Mouse (Mus musculus) liver, postnatal 0 days (tissue): ENCODE measurements around the gene Scp2. TPM values are rescaled to one million over a fixed set of nuclear protein-coding genes. Genes with fewer than 3 reads are reported as not detected.
"Not testable (repeated sequence)": the region's sequence is repeated elsewhere in the genome, so short reads cannot be mapped to it uniquely, and the experiment has no call there.

Experiments used
- ATAC-seq: fragments of 200-750 bp; cut with Nextera tagmentation; 2 replicates; pipeline ENCODE4 v1.8.0; 2017; ENCODE audit warnings: mild to moderate bottlenecking, moderate library complexity
- DNase-seq: peaks from one replicate; pipeline ENCODE4 v3.0.0-alpha.2; 2016
- H3K27ac ChIP-seq: fragments of 300-500 bp; sonication (generic); 2 replicates; pipeline ENCODE4 v1.5.1; 2014; ENCODE audit warnings: antibody characterized with exemption, moderate library complexity, mild to moderate bottlenecking, low read depth
- H3K27me3 ChIP-seq: fragments of 300-500 bp; sonication (generic); 2 replicates; pipeline ENCODE4 v1.6.1; 2014; ENCODE audit warnings: low read length, control low read depth, mixed read lengths; ENCODE audit not compliant: insufficient read depth
- H3K36me3 ChIP-seq: fragments of 300-500 bp; sonication (generic); replicated peaks from 2 replicates; pipeline ENCODE4 v1.6.1; 2014; ENCODE audit warnings: mild to moderate bottlenecking, control low read depth, low read length, moderate library complexity, mixed read lengths; ENCODE audit not compliant: insufficient read depth
- H3K4me1 ChIP-seq: fragments of 300-500 bp; sonication (generic); 2 replicates; pipeline ENCODE4 v1.6.1; 2014; ENCODE audit warnings: antibody characterized with exemption, mild to moderate bottlenecking, control low read depth; ENCODE audit not compliant: insufficient read depth
- H3K4me2 ChIP-seq: fragments of 300-500 bp; sonication (generic); 2 replicates; pipeline ENCODE4 v1.6.1; 2014; ENCODE audit warnings: low read depth, mild to moderate bottlenecking, low read length, moderate library complexity, mixed read lengths
- H3K4me3 ChIP-seq: fragments of 300-500 bp; sonication (generic); 2 replicates; pipeline ENCODE4 v1.5.1; 2014; ENCODE audit warnings: low read depth, low read length
- H3K9ac ChIP-seq: fragments of 300-500 bp; sonication (generic); replicated peaks from 2 replicates; pipeline ENCODE4 v1.6.1; 2014; ENCODE audit warnings: mild to moderate bottlenecking, moderate library complexity
- H3K9me3 ChIP-seq: fragments of 300-500 bp; sonication (generic); 2 replicates; pipeline ENCODE4 v1.6.1; 2016; ENCODE audit warnings: mild to moderate bottlenecking, control low read depth, low read length, mixed read lengths
- CTCF ChIP-seq: sonication (generic); IDR thresholded peaks from 2 replicates; pipeline ENCODE4 v1.5.1; 2016; ENCODE audit warnings: antibody characterized with exemption, low read depth
- EP300 ChIP-seq: IDR thresholded peaks from 2 replicates; pipeline ENCODE4 v1.6.1; 2016; ENCODE audit warnings: antibody characterized with exemption, low read depth, mild to moderate bottlenecking
- WGBS: fragments of 180-500 bp; shearing (Covaris S2); extraction: QIAGEN DNeasy Blood & Tissue Kit; methylation state at CpG from one replicate; pipeline ENCODE4 v1.1.7; 2014; ENCODE audit not compliant: insufficient replicate concordance; 5-methylcytosine and 5-hydroxymethylcytosine counted together
- polyA plus RNA-seq: library from polyadenylated mRNA; unstranded; fragments of >200 nt; fragmentation: Nextera tagmentation; extraction: Ambion mirVana; gene quantifications from 2 replicates; pipeline ENCODE4 v1.2.1, GENCODE M21; 2015

Gene Scp2
- polyA plus RNA-seq, 1 experiment from 2014 or later = 1,508 TPM

GRCm38 (mm10) chr4:108083993-108084392 lies 60.8 kb downstream of the Scp2 start:
- WGBS = 91% methylated on average over 2 of the region's 2 CpGs
- TF ChIP-seq EP300 (no peak), CTCF (no peak)
- no peak for ATAC-seq

GRCm38 (mm10) chr4:108083032-108083735 lies 61.6 kb downstream of the Scp2 start:
- Histone ChIP-seq H3K27me3 (no peaks in the 10 kb centered on the region), H3K27ac (peak overlapping the region; percentile 60), H3K36me3 (peaks cover 10% of the 10 kb centered on the region; the same call in 1 of the 2 replicates), H3K4me3 (no peak overlapping the region), H3K4me1 (peaks cover 10% of the 10 kb centered on the region), H3K9ac (no peak overlapping the region), H3K4me2 (no peak overlapping the region), H3K9me3 (no peaks in the 10 kb centered on the region)
- ATAC-seq (peak; percentile 91), DNase-seq (peak; percentile 68)
- TF ChIP-seq EP300 (peak; percentile 51; the same call in 1 of the 2 replicates), CTCF (no peak)
- WGBS = 61% methylated on average over 6 of the region's 6 CpGs

More at GRCm38 (mm10) chr4:108083993-108084392, 60.8 kb downstream of the Scp2 start:
- H3K4me3 ChIP-seq = no peak overlapping the region
- H3K9ac ChIP-seq = no peak overlapping the region
- H3K27me3 ChIP-seq = no peaks in the 10 kb centered on the region
- H3K9me3 ChIP-seq = no peaks in the 10 kb centered on the region
- H3K27ac ChIP-seq = peak overlapping the region; percentile 60; the same call in 1 of the 2 replicates
- H3K36me3 ChIP-seq = peaks cover 10% of the 10 kb centered on the region; the same call in 1 of the 2 replicates
- DNase-seq = no peak
- peaks cover 10% of the 10 kb centered on the region for H3K4me1 ChIP-seq
- H3K4me2 ChIP-seq = no peak overlapping the region

- no peaks in the 10 kb centered on the region for H3K27me3 ChIP-seq
- H3K27ac ChIP-seq = peak overlapping the region; percentile 60
- no peak for DNase-seq
- H3K36me3 ChIP-seq = peaks cover 10% of the 10 kb centered on the region; the same call in 1 of the 2 replicates
- peaks cover 10% of the 10 kb centered on the region for H3K4me1 ChIP-seq
- H3K9ac ChIP-seq = no peak overlapping the region
- ATAC-seq = no peak
- no peak overlapping the region for H3K4me2 ChIP-seq
- TF ChIP-seq CTCF (no peak), EP300 (no peak)
- 81% methylated on average over 2 of the region's 2 CpGs for WGBS
- no peaks in the 10 kb centered on the region for H3K9me3 ChIP-seq
- no peak overlapping the region for H3K4me3 ChIP-seq
These were observed 62.4 kb downstream of the Scp2 start for GRCm38 (mm10) chr4:108082401-108082806.

- 77% methylated on average over 5 of the region's 5 CpGs for WGBS
- H3K27me3 ChIP-seq = no peaks in the 10 kb centered on the region
- H3K36me3 ChIP-seq = peaks cover 9% of the 10 kb centered on the region; the same call in 1 of the 2 replicates
- H3K27ac ChIP-seq = 0 out of 2 replicates have a peak overlapping the region, but pooled peaks have one; percentile 11
- H3K4me3 ChIP-seq = no peak overlapping the region
- ATAC-seq (no peak), DNase-seq (no peak)
- no peak overlapping the region for H3K9ac ChIP-seq
- no peaks in the 10 kb centered on the region for H3K9me3 ChIP-seq
- no peak overlapping the region for H3K4me2 ChIP-seq
- no peak for TF ChIP-seq CTCF
- TF ChIP-seq EP300 = no peak
- H3K4me1 ChIP-seq = peaks cover 10% of the 10 kb centered on the region
These were observed 63.9 kb downstream of the Scp2 start for GRCm38 (mm10) chr4:108080876-108081275.

GRCm38 (mm10) chr4:108079762-108080161 lies 65.0 kb downstream of the Scp2 start:
- no peaks in the 10 kb centered on the region for H3K9me3 ChIP-seq
- DNase-seq (peak; percentile 51), ATAC-seq (0 out of 2 replicates have a peak, but pooled peaks have one; percentile 16)
- no peak overlapping the region for H3K9ac ChIP-seq
- H3K4me3 ChIP-seq = no peak overlapping the region
- H3K27ac ChIP-seq = peak overlapping the region; percentile 77
- peaks cover 10% of the 10 kb centered on the region for H3K4me1 ChIP-seq
- H3K4me2 ChIP-seq = no peak overlapping the region
- peaks cover 6% of the 10 kb centered on the region; the same call in 1 of the 2 replicates for H3K36me3 ChIP-seq
- 67% methylated on average over 2 of the region's 2 CpGs for WGBS
- no peaks in the 10 kb centered on the region for H3K27me3 ChIP-seq
- TF ChIP-seq EP300 (no peak), CTCF (no peak)

GRCm38 (mm10) chr4:108079191-108079590 lies 65.6 kb downstream of the Scp2 start:
- not testable (repeated sequence) for H3K4me2 ChIP-seq, H3K4me3 ChIP-seq, H3K27me3 ChIP-seq, DNase-seq, H3K9me3 ChIP-seq, ATAC-seq, H3K36me3 ChIP-seq, H3K9ac ChIP-seq
- WGBS = 80% methylated on average over 15 of the region's 15 CpGs
- peaks cover 10% of the 10 kb centered on the region for H3K4me1 ChIP-seq
- H3K27ac ChIP-seq = 0 out of 2 replicates have a peak overlapping the region, but pooled peaks have one; percentile 30
